Mouse (Mus musculus) myocyte (in vitro differentiated cells): ENCODE data around the gene 4930426L09Rik.

Experiments used
- CEBPB ChIP-seq: IDR thresholded peaks from 2 replicates; pipeline ENCODE4 v1.6.1; 2011; ENCODE audit warnings: mild to moderate bottlenecking, moderate library complexity; ENCODE audit not compliant: poor library complexity, insufficient read depth, severe bottlenecking
- E2F4 ChIP-seq: IDR thresholded peaks from one replicate; pipeline ENCODE4 v1.6.1; 2011; ENCODE audit warnings: mild to moderate bottlenecking, control low read depth, moderate library complexity; ENCODE audit not compliant: insufficient read depth
- MAX ChIP-seq: IDR thresholded peaks from one replicate; pipeline ENCODE4 v1.6.1; 2011; ENCODE audit warnings: low read depth, mild to moderate bottlenecking, control low read depth
- MYOD1 ChIP-seq, 3 experiments: IDR thresholded peaks; one replicate each; pipeline ENCODE4 v1.6.1; 2011; ENCODE audit warnings: control low read depth in 2 of 3, low read depth in 2 of 3, mild to moderate bottlenecking in 2 of 3, moderate library complexity in 1 of 3; ENCODE audit not compliant: insufficient read length in 2 of 3, control insufficient read depth in 1 of 3
- MYOG ChIP-seq, 3 experiments: IDR thresholded peaks; one replicate each; pipeline ENCODE4 v1.6.1; 2011; ENCODE audit warnings: control low read depth in 2 of 3, low read depth in 2 of 3, mild to moderate bottlenecking in 2 of 3; ENCODE audit not compliant: insufficient read length in 2 of 3, control insufficient read depth in 1 of 3, insufficient read depth in 1 of 3
- POLR2A ChIP-seq: IDR thresholded peaks from one replicate; pipeline ENCODE4 v1.6.1; 2011; ENCODE audit warnings: low read depth, mild to moderate bottlenecking, control low read depth, moderate library complexity; ENCODE audit not compliant: insufficient read length
- POLR2AphosphoS2 ChIP-seq: IDR thresholded peaks from one replicate; pipeline ENCODE4 v1.6.1; 2011; ENCODE audit warnings: low read depth, control low read depth; ENCODE audit not compliant: insufficient read length
- REST ChIP-seq: IDR thresholded peaks from one replicate; pipeline ENCODE4 v1.6.1; 2011; ENCODE audit warnings: mild to moderate bottlenecking, control low read depth, moderate library complexity; ENCODE audit not compliant: insufficient read depth, insufficient read length
- TCF12 ChIP-seq: IDR thresholded peaks from one replicate; pipeline ENCODE4 v1.6.1; 2011; ENCODE audit warnings: mild to moderate bottlenecking, control low read depth; ENCODE audit not compliant: poor library complexity, insufficient read depth, severe bottlenecking
- TCF3 ChIP-seq: IDR thresholded peaks from one replicate; pipeline ENCODE4 v1.6.1; 2011; ENCODE audit warnings: low read depth, control low read depth; ENCODE audit not compliant: insufficient read length
- USF1 ChIP-seq: IDR thresholded peaks from one replicate; pipeline ENCODE4 v1.6.1; 2011; ENCODE audit warnings: low read depth, mild to moderate bottlenecking, control low read depth, moderate library complexity

- TF ChIP-seq TCF3 (no peak), MYOD1 (IDR thresholded peaks at IDR 0.05; ENCODE audit: control insufficient read depth in 1 of 3, insufficient read length in 2 of 3, low read depth in 2 of 3) (no peak), POLR2A (no peak), MAX (no peak), E2F4 (no peak), USF1 (no peak), MYOG (IDR thresholded peaks at IDR 0.05; ENCODE audit: control insufficient read depth in 1 of 3, insufficient read depth in 1 of 3, insufficient read length in 2 of 3, low read depth in 2 of 3) (no peak), TCF12 (no peak), POLR2AphosphoS2 (no peak), CEBPB (no peak), REST (no peak)
These were observed 29.0 kb upstream of the 4930426L09Rik start for GRCm38 (mm10) chr2:18969066-18969681.
